Mouse (Mus musculus) kidney, embryonic 15.5 days (tissue): ENCODE data around the gene Tmem140. TPM values are rescaled to one million over a fixed set of nuclear protein-coding genes. Genes with fewer than 3 reads are reported as not detected.

Source experiments
- ATAC-seq: fragments of 200-750 bp; cut with Nextera tagmentation; replicated peaks from 2 replicates; pipeline ENCODE4 v1.8.0; 2017; ENCODE audit warnings: moderate TSS enrichment; ENCODE audit not compliant: low FRiP score
- H3K27ac ChIP-seq: fragments of 300-500 bp; sonication (generic); 2 replicates; pipeline ENCODE4 v1.5.1; 2015; ENCODE audit warnings: mild to moderate bottlenecking, inconsistent platforms
- H3K27me3 ChIP-seq: fragments of 300-500 bp; sonication (generic); 2 replicates; pipeline ENCODE4 v1.6.1; 2015; ENCODE audit warnings: inconsistent platforms
- H3K36me3 ChIP-seq: fragments of 300-500 bp; sonication (generic); 2 replicates; pipeline ENCODE4 v1.6.1; 2015; ENCODE audit warnings: inconsistent platforms
- H3K4me1 ChIP-seq: fragments of 300-500 bp; sonication (generic); 2 replicates; pipeline ENCODE4 v1.6.1; 2015; ENCODE audit warnings: inconsistent platforms
- H3K4me2 ChIP-seq: fragments of 300-500 bp; sonication (generic); 2 replicates; pipeline ENCODE4 v1.6.1; 2015; ENCODE audit warnings: moderate library complexity, mild to moderate bottlenecking, inconsistent platforms
- H3K4me3 ChIP-seq: fragments of 300-500 bp; sonication (generic); replicated peaks from 2 replicates; pipeline ENCODE4 v1.5.1; 2015; ENCODE audit warnings: mild to moderate bottlenecking, inconsistent platforms
- H3K9ac ChIP-seq: fragments of 300-500 bp; sonication (generic); 2 replicates; pipeline ENCODE4 v1.6.1; 2015; ENCODE audit warnings: mild to moderate bottlenecking, inconsistent platforms
- H3K9me3 ChIP-seq: fragments of 300-500 bp; sonication (generic); replicated peaks from 2 replicates; pipeline ENCODE4 v1.6.1; 2016; ENCODE audit warnings: inconsistent platforms
- WGBS: fragments of 180-500 bp; shearing (Covaris S2); methylation state at CpG from one replicate; pipeline ENCODE4 v1.1.7; 2015; ENCODE audit warnings: mixed read lengths; 5-methylcytosine and 5-hydroxymethylcytosine counted together
- polyA plus RNA-seq: library from polyadenylated mRNA; unstranded; fragments of >200 nt; fragmentation: Nextera tagmentation; extraction: Ambion mirVana; gene quantifications from 2 replicates; pipeline ENCODE4 v1.2.1, GENCODE M21; 2015

The Tmem140 gene
- polyA plus RNA-seq, 1 experiment from 2014 or later = 2.3 TPM

GRCm38 (mm10) chr6:34914462-34914861, 51.5 kb downstream of the Tmem140 start:
- peaks cover 8% of the 10 kb centered on the region for H3K4me1 ChIP-seq
- no peak overlapping the region for H3K27ac ChIP-seq
- H3K9me3 ChIP-seq = no peaks in the 10 kb centered on the region
- no peak for ATAC-seq
- H3K27me3 ChIP-seq = no peaks in the 10 kb centered on the region
- H3K36me3 ChIP-seq = no peaks in the 10 kb centered on the region; the same call in 1 of the 2 replicates
- H3K4me3 ChIP-seq = no peak overlapping the region
- H3K4me2 ChIP-seq = no peak overlapping the region
- H3K9ac ChIP-seq = no peak overlapping the region
- 84% methylated on average over 3 of the region's 3 CpGs for WGBS

- Histone ChIP-seq H3K9ac (no peak overlapping the region), H3K27me3 (no peaks in the 10 kb centered on the region), H3K4me1 (no peaks in the 10 kb centered on the region), H3K4me3 (no peak overlapping the region), H3K4me2 (no peak overlapping the region), H3K36me3 (no peaks in the 10 kb centered on the region), H3K9me3 (no peaks in the 10 kb centered on the region), H3K27ac (no peak overlapping the region)
- 62% methylated on average over 7 of the region's 7 CpGs for WGBS
- no peak for ATAC-seq
These were observed 56.2 kb downstream of the Tmem140 start for GRCm38 (mm10) chr6:34919146-34919545.

- H3K27ac ChIP-seq = no peak within 1 kb of the TSS
- WGBS = 47% methylated on average over 10 of the region's 10 CpGs
- no peaks in the 10 kb centered on the region for H3K36me3 ChIP-seq
- no peaks in the 10 kb centered on the region for H3K27me3 ChIP-seq
- H3K4me3 ChIP-seq = no peak within 1 kb of the TSS
- H3K9me3 ChIP-seq = no peaks in the 10 kb centered on the region
- no peak within 1 kb of the TSS for H3K4me2 ChIP-seq
- H3K4me1 ChIP-seq = no peaks in the 10 kb centered on the region
- ATAC-seq = no peak
- H3K9ac ChIP-seq = no peak within 1 kb of the TSS
These were observed 57.0 kb downstream of the Tmem140 start, which contains the start of gene Stra8 for GRCm38 (mm10) chr6:34919956-34920355. Gene Stra8, plus strand, starts transcription at chr6:34920163.

- Histone ChIP-seq H3K36me3 (no peaks in the 10 kb centered on the region), H3K27ac (no peak overlapping the region), H3K4me2 (no peak overlapping the region), H3K27me3 (no peaks in the 10 kb centered on the region), H3K9me3 (no peaks in the 10 kb centered on the region), H3K4me1 (no peaks in the 10 kb centered on the region), H3K4me3 (no peak overlapping the region), H3K9ac (no peak overlapping the region)
- 94% methylated on average over 12 of the region's 12 CpGs for WGBS
- no peak for ATAC-seq
These were observed 57.7 kb downstream of the Tmem140 start for GRCm38 (mm10) chr6:34920631-34921030.

- H3K9ac ChIP-seq = no peak overlapping the region
- no peak overlapping the region for H3K4me3 ChIP-seq
- H3K27me3 ChIP-seq = no peaks in the 10 kb centered on the region
- H3K4me1 ChIP-seq = no peaks in the 10 kb centered on the region
- H3K9me3 ChIP-seq = no peaks in the 10 kb centered on the region
- 59% methylated on average over 14 of the region's 14 CpGs for WGBS
- H3K4me2 ChIP-seq = no peak overlapping the region
- H3K27ac ChIP-seq = no peak overlapping the region
- no peaks in the 10 kb centered on the region for H3K36me3 ChIP-seq
- ATAC-seq = 0 out of 2 replicates have a peak, but pooled peaks have one; percentile 49
These were observed 59.0 kb downstream of the Tmem140 start for GRCm38 (mm10) chr6:34921941-34922340.

Other genes with a start within 250 kb of the Tmem140 start
- 6.1 and 6.5 TPM in 2 replicates for gene Agbl3, start 82.7 kb upstream of the Tmem140 start, polyA plus RNA-seq
- gene Cyren, start 14.9 kb downstream of the Tmem140 start, polyA plus RNA-seq = 11.9 and 15.6 TPM in 2 replicates
- gene Wdr91, start 47.7 kb downstream of the Tmem140 start, polyA plus RNA-seq = 9.9 and 11.8 TPM in 2 replicates
- gene Stra8, start 57.0 kb downstream of the Tmem140 start, polyA plus RNA-seq = not detected in 2 replicates
- gene Slc23a4, start 125.3 kb downstream of the Tmem140 start, polyA plus RNA-seq = 0.25 and 0.26 TPM in 2 replicates